Mouse (Mus musculus): ENCODE results near the gene Sipa1. TPM values are rescaled to one million over a fixed set of nuclear protein-coding genes. Genes with fewer than 3 reads are reported as not detected.

Gene Sipa1
- 10 to 100 TPM; 41.1 to 45.6 TPM for total RNA-seq (2021)
- long read RNA-seq, experiment 1, transcript Sipa1-203 (17 exons, 3,584 nt) = minor isoform, 12 of 59 reads
- long read RNA-seq, experiment 1, transcript Sipa1-204 (16 exons, 3,583 nt) = major isoform, 15 of 59 reads
- long read RNA-seq, experiment 1, partial matches to known transcripts = 8 of 59 reads
- long read RNA-seq, experiment 1, other reads (novel, unspliced or antisense) = 17 of 59 reads
- long read RNA-seq, experiment 2, partial matches to known transcripts = 25 of 53 reads
- long read RNA-seq, experiment 2, other reads (novel, unspliced or antisense) = 16 of 53 reads

DNA sequence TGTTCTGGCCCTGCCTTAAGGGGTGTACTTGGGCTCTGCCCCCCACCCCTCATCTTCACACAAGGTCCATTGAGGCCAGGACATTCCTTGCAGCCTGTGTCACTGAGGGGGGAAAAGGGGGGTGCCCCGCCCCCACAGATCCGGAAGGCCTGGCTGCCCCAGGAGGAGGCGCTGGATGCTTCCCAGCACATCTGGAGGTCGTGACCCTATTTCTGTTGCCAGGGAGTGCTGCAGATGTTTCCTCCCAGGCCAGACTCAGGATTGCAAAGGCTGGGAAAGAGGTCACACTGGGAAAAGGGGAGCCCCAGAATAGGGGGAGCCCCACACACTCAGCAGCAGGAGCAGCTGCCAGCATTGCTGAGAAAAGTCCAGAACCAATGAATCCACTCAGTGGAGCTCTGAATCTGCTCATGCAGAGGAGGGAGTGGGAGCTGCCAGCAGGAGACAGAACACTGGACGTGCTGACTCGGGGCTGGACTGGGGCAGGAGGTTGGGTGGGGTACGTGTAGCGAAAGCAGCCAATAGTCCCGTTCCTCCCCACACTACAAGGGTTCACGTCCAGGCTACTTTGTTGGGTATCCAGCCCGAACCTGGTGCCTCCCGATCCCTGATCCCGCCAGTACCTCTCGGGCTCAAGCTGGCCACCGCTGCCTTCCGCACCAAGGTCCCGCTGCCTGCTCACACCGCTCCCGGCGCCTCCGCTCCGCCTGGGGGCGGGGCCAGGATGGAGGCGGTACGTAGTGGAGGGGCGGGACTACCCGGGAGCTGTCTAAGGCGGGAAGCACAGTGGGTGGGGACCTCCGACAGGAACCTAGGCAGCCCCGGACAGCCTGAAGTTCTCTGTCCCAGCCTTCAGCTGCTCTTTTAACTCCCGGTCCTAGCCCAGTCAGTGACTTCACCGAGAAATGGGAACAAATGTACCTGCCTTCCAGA is at the start of gene Sipa1:
Gene Sipa1, minus strand, starts transcription at position 727 of the 933 bp plus-strand sequence.
- peak; percentile 95 to 96 for DNase-seq (ENCODE audit: low spot score in 2 of 2)

DNA sequence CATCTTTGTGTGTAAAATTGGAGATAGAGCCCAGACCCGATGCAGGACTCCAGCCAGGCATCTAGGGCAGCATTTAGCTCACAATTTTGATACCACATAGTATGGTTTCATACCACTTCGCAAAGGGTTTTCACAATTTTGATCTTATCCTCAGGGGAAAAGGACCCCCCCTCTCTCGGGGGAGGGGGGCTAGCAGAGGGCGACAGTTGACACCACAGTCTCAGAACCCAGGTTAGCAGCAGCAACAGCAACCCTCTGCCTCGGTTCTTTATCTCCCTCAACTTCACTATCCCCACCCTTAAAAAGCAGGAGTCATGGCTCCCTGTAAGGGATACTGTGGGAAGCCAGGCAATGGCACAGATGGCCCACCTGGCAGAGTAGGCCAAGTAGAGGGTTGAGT is 49.7 kb upstream of the Sipa1 start:
- no peak for DNase-seq (ENCODE audit: low spot score in 2 of 2)

- no peak for DNase-seq (ENCODE audit: low spot score in 2 of 2)
Measured at GRCm38 (mm10) chr19:5711907-5712460, 48.5 kb upstream of the Sipa1 start.

- peak in 1 of 2 experiments; percentile 62 for DNase-seq (ENCODE audit: low spot score in 2 of 2)
Measured at GRCm38 (mm10) chr19:5711218-5711617, 47.7 kb upstream of the Sipa1 start.

GRCm38 (mm10) chr19:5710581-5710980 is 47.1 kb upstream of the Sipa1 start:
- DNase-seq (ENCODE audit: low spot score in 2 of 2) = no peak

DNA sequence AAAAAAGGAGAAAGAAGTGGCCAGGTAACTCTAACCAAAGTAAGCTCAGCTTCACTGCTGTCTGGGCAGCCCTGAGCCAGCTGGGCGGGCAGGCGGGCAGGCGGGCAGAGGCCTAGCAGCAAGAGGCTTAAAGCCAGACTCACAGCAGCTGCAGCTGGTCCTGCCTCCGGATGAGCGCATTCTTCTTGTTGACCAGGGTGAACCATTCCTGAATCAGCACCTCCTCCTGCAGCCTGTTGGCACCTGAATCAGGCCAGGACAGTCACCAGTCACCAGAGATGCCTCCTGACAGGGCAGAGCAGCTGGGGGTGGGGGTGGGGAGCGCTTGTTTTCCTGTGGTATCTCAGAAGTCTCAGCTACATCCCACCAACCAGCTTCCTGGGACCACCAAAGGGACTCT is 46.6 kb upstream of the Sipa1 start:
- no peak for DNase-seq (ENCODE audit: low spot score in 2 of 2)

- DNase-seq (ENCODE audit: low spot score in 2 of 2) = no peak
Measured at GRCm38 (mm10) chr19:5704801-5705571, 41.5 kb upstream of the Sipa1 start.

- DNase-seq (ENCODE audit: low spot score in 2 of 2) = no peak
Measured at GRCm38 (mm10) chr19:5704163-5704800, 40.8 kb upstream of the Sipa1 start, which contains the start of gene Kcnk7. Kcnk7 (plus strand) TSS chr19:5704367.

DNA sequence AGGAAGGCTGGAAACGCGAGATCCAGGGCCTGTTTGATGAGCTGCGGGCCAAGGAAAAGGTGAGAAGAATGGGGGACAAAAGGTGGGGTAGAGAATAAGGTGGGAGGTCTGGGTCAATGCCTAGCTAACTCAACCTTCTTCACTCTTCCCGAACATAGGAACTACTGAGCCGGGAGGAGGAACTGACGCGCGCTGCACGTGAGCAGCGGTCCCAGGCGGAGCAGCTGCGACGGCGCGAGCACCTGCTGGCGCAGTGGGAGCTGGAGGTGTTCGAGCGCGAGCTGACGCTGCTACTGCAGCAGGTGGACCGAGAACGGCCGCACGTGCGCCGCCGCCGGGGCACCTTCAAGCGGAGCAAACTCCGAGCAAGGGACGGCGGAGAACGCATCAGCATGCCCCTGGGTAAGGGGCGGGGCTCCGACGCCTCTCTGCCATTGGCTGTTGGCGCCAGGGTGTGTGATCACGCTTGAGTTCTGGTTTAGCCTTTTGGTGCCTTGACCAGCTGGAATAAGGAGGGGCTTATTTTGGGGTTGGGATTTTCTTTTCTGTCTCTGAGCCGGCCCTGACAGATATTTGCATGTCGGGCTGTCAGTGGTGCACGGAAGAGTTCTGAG is 32.4 kb upstream of the Sipa1 start:
- no peak for DNase-seq (ENCODE audit: low spot score in 2 of 2)

GRCm38 (mm10) chr19:5693801-5694200 is 30.3 kb upstream of the Sipa1 start:
- DNase-seq (ENCODE audit: low spot score in 2 of 2) = no peak

DNA sequence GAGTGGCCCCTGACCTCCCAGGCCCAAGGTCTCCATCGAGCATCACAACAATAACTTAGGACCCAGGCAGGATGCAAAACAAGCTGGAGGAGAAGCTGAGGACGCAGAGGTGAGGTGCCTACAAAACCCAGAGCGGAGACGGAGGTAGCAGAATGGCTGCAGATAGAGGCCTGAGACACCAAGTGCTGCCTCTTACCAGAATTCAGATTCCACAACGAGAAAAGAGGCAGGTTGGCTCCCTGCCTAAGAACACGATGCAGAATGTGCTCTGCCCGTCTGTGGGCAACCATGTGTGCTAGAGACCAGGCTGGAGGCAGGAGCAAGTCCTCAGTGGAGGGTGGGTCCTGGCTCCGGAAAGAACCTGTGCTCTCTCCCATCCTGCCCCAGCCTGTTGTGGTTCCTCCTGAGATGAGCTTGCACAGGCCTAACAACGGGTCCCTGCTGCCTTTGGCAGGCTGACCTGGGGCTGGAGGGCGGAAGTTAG is 29.4 kb upstream of the Sipa1 start:
- no peak for DNase-seq (ENCODE audit: low spot score in 2 of 2)

DNA sequence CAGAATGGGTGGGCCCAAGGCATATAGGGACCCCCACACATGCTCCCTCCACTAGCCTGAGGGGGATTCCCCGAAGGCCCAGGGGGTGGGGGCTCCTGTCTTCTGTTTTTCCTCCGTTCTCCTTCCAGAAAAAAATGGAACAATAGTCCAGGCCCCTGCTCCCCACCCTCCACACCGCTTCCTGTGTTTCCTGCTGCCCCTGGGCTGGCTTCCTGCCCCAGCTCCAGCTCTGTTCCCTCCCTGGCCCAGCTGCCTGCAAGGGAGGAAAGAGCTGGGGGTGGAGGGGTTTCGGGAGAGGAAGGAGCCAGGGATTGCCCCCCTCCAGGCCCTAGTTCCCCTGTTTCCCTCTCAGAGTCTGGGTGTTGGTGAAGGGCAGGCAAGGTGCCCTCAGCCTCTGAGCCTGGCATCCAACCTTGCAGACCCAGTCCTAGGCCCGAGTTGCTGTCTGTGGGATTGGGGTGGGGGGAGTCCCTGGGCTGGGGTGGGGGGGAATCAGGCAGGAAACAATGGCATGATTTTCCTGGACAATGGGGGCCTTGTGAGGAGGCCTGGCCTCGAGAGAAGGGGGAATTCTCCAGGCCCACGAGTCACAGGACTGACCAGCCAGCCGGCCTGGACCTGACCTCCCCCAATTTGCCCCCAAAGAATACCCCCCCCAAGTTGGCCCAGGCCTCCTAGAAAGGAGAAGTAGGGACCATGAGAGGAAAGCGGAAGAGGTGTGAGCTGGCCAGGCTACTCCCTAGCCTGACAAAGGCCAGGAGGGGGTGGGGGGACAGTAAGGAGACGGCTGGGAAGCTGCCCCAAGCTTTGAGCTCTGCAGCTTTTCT is 28.8 kb upstream of the Sipa1 start:
- no peak for DNase-seq (ENCODE audit: low spot score in 2 of 2)

- no peak for DNase-seq (ENCODE audit: low spot score in 2 of 2)
Measured at GRCm38 (mm10) chr19:5691601-5692000, 28.1 kb upstream of the Sipa1 start.

GRCm38 (mm10) chr19:5690343-5690735 is 26.8 kb upstream of the Sipa1 start:
- no peak for DNase-seq (ENCODE audit: low spot score in 2 of 2)

GRCm38 (mm10) chr19:5689565-5690342 is 26.2 kb upstream of the Sipa1 start:
- peak; percentile 80 to 82 for DNase-seq (ENCODE audit: low spot score in 2 of 2)

DNA sequence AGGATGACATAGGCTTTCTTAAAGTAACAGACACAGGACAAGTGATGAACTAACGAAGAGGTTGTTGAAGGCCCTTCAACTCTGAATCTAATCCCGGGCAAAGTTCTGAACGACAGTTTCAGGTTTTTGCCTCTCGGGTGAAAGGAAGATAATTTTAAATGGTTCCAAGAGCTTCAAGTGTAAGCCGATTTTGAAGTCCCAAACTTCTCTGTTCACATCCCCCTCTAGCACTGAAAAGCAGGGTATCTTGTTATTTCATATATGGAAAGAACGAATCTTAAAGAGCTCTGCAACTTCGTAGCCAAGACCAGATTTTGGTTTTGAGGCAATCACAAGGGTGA is 25.6 kb upstream of the Sipa1 start:
- no peak for DNase-seq (ENCODE audit: low spot score in 2 of 2)

- peak; percentile 91 to 93 for DNase-seq (ENCODE audit: low spot score in 2 of 2)
Measured at GRCm38 (mm10) chr19:5688200-5689087, 24.9 kb upstream of the Sipa1 start, which contains the start of the genes Map3k11 and Pcnx3. Map3k11 (plus strand) TSS chr19:5688742. Pcnx3 (minus strand) TSS chr19:5688908.
